Mouse (Mus musculus) MEL (cell line): ENCODE results near the gene Abcb10. TPM values are rescaled to one million over a fixed set of nuclear protein-coding genes. Genes with fewer than 3 reads are reported as not detected.

Experiments
- DNase-seq: peaks from one replicate; pipeline ENCODE4 v3.0.0; 2011; ENCODE audit warnings: low read depth, low spot score
- H3K27ac ChIP-seq: 2 replicates; pipeline ENCODE4 v1.5.1; 2012; ENCODE audit warnings: low read depth, mild to moderate bottlenecking, control low read depth, low read length, moderate library complexity; ENCODE audit not compliant: control insufficient read depth
- H3K27me3 ChIP-seq, 2 experiments: fragments of 150-350 bp in 1 of 2; sonication (generic) in 1 of 2; 2 replicates each; pipeline ENCODE4 v1.6.1; 2012; ENCODE audit warnings: low read length in 2 of 2, mild to moderate bottlenecking in 2 of 2, improper control_type of control experiment in 1 of 2, moderate library complexity in 1 of 2; ENCODE audit not compliant: insufficient read depth in 2 of 2, control insufficient read depth in 1 of 2
- H3K36me3 ChIP-seq, 2 experiments: 2 replicates each; pipeline ENCODE4 v1.6.1; 2012 to 2014; ENCODE audit warnings: low read length in 2 of 2, improper control_type of control experiment in 1 of 2, inconsistent platforms in 1 of 2, mild to moderate bottlenecking in 1 of 2; ENCODE audit not compliant: insufficient read depth in 2 of 2, control insufficient read depth in 1 of 2
- H3K4me1 ChIP-seq, 2 experiments: fragments of 150-350 bp in 1 of 2; sonication (generic) in 1 of 2; 2 replicates each; pipeline ENCODE4 v1.6.1; 2012; ENCODE audit warnings: low read length in 2 of 2, improper control_type of control experiment in 1 of 2, mild to moderate bottlenecking in 1 of 2; ENCODE audit not compliant: insufficient read depth in 2 of 2, control insufficient read depth in 1 of 2
- H3K4me3 ChIP-seq, 2 experiments: fragments of 150-350 bp in 1 of 2; sonication (generic) in 1 of 2; 2 replicates each; pipeline ENCODE4 v1.5.1; 2012; ENCODE audit warnings: low read depth in 2 of 2, low read length in 2 of 2, mild to moderate bottlenecking in 2 of 2, moderate library complexity in 2 of 2, control low read depth in 1 of 2, improper control_type of control experiment in 1 of 2; ENCODE audit not compliant: control insufficient read depth in 1 of 2, insufficient read depth in 1 of 2
- H3K79me2 ChIP-seq: 2 replicates; pipeline ENCODE4 v1.6.1; 2012; ENCODE audit warnings: mild to moderate bottlenecking, low read length, moderate library complexity; ENCODE audit not compliant: control insufficient read depth, poor library complexity, insufficient read depth
- H3K9ac ChIP-seq: 2 replicates; pipeline ENCODE4 v1.6.1; 2012; ENCODE audit warnings: low read depth, mild to moderate bottlenecking, control low read depth, low read length, moderate library complexity; ENCODE audit not compliant: control insufficient read depth, poor library complexity, severe bottlenecking
- H3K9me3 ChIP-seq: fragments of 150-350 bp; sonication (generic); replicated peaks from 2 replicates; pipeline ENCODE4 v1.6.1; 2012; ENCODE audit warnings: mild to moderate bottlenecking, low read length, improper control_type of control experiment, moderate library complexity; ENCODE audit not compliant: insufficient read depth
- CHD1 ChIP-seq: IDR thresholded peaks from 2 replicates; pipeline ENCODE4 v1.6.1; 2012; ENCODE audit warnings: low read depth, mild to moderate bottlenecking, inconsistent platforms, low read length, improper control_type of control experiment
- CHD2 ChIP-seq: IDR thresholded peaks from 2 replicates; pipeline ENCODE4 v1.6.1; 2011; ENCODE audit warnings: low read length, improper control_type of control experiment
- CTCF ChIP-seq, 3 experiments: IDR thresholded peaks in 2 of 3; conservative IDR thresholded peaks in 1 of 3; 2 replicates each; pipeline ENCODE4 v1.5.1; 2011 to 2012; ENCODE audit warnings: low read length in 3 of 3, low read depth in 2 of 3, mild to moderate bottlenecking in 2 of 3, improper control_type of control experiment in 1 of 3, inconsistent platforms in 1 of 3, mixed read lengths in 1 of 3, moderate library complexity in 1 of 3; ENCODE audit not compliant: control insufficient read depth in 1 of 3, insufficient read depth in 1 of 3, poor library complexity in 1 of 3, severe bottlenecking in 1 of 3
- E2F4 ChIP-seq: IDR thresholded peaks from 2 replicates; pipeline ENCODE4 v1.6.1; 2011; ENCODE audit warnings: low read depth, low read length, improper control_type of control experiment, borderline replicate concordance
- GATA1 ChIP-seq: IDR thresholded peaks from 2 replicates; pipeline ENCODE4 v1.6.1; 2011; ENCODE audit warnings: low read depth, low read length, improper control_type of control experiment
- MAFK ChIP-seq: IDR thresholded peaks from 2 replicates; pipeline ENCODE4 v1.6.1; 2011; ENCODE audit warnings: low read depth, mild to moderate bottlenecking, low read length, improper control_type of control experiment, borderline replicate concordance
- MAX ChIP-seq: IDR thresholded peaks from 2 replicates; pipeline ENCODE4 v1.6.1; 2011; ENCODE audit warnings: low read length, improper control_type of control experiment
- MAZ ChIP-seq: IDR thresholded peaks from 2 replicates; pipeline ENCODE4 v1.6.1; 2012; ENCODE audit warnings: low read depth, mild to moderate bottlenecking, inconsistent platforms, low read length, improper control_type of control experiment
- MYC ChIP-seq: IDR thresholded peaks from 2 replicates; pipeline ENCODE4 v1.6.1; 2011; ENCODE audit warnings: low read depth, mild to moderate bottlenecking, low read length, improper control_type of control experiment, moderate library complexity
- NRF1 ChIP-seq: IDR thresholded peaks from 2 replicates; pipeline ENCODE4 v1.6.1; 2014; ENCODE audit warnings: low read depth, mild to moderate bottlenecking, inconsistent platforms, low read length, improper control_type of control experiment, moderate library complexity; ENCODE audit not compliant: poor library complexity, insufficient read depth, severe bottlenecking
- POLR2A ChIP-seq, 2 experiments: IDR thresholded peaks; 2 replicates each; pipeline ENCODE4 v1.6.1; 2011 to 2012; ENCODE audit warnings: low read length in 2 of 2, mild to moderate bottlenecking in 2 of 2, control low read depth in 1 of 2, improper control_type of control experiment in 1 of 2, low read depth in 1 of 2, moderate library complexity in 1 of 2; ENCODE audit not compliant: control insufficient read depth in 1 of 2, insufficient read depth in 1 of 2, poor library complexity in 1 of 2
- POLR2AphosphoS2 ChIP-seq: IDR thresholded peaks from 2 replicates; pipeline ENCODE4 v1.6.1; 2011; ENCODE audit warnings: low read length, improper control_type of control experiment
- POLR2AphosphoS5 ChIP-seq: IDR thresholded peaks from 2 replicates; pipeline ENCODE4 v1.6.1; 2012; ENCODE audit warnings: low read depth, borderline replicate concordance, mild to moderate bottlenecking, inconsistent platforms, low read length, moderate library complexity, mixed read lengths
- SMC3 ChIP-seq: IDR thresholded peaks from 2 replicates; pipeline ENCODE4 v1.6.1; 2011; ENCODE audit warnings: low read depth, low read length, improper control_type of control experiment
- TAL1 ChIP-seq: IDR thresholded peaks from 2 replicates; pipeline ENCODE4 v1.6.1; 2012; ENCODE audit warnings: mild to moderate bottlenecking, inconsistent platforms, low read length, moderate library complexity, mixed read lengths
- TBP ChIP-seq: IDR thresholded peaks from 2 replicates; pipeline ENCODE4 v1.8.0; 2011; ENCODE audit warnings: low read depth, low read length, improper control_type of control experiment
- TCF12 ChIP-seq: IDR thresholded peaks from 2 replicates; pipeline ENCODE4 v1.6.1; 2014; ENCODE audit warnings: low read depth, mild to moderate bottlenecking, inconsistent platforms, low read length, improper control_type of control experiment, moderate library complexity
- UBTF ChIP-seq: IDR thresholded peaks from 2 replicates; pipeline ENCODE4 v1.6.1; 2012; ENCODE audit warnings: low read depth, mild to moderate bottlenecking, inconsistent platforms, low read length, improper control_type of control experiment, moderate library complexity, borderline replicate concordance; ENCODE audit not compliant: insufficient read depth
- USF1 ChIP-seq: IDR thresholded peaks from 2 replicates; pipeline ENCODE4 v1.6.1; 2014; ENCODE audit warnings: low read depth, mild to moderate bottlenecking, inconsistent platforms, low read length, improper control_type of control experiment, moderate library complexity
- ZMIZ1 ChIP-seq: IDR thresholded peaks from 2 replicates; pipeline ENCODE4 v1.6.1; 2012; ENCODE audit warnings: low read depth, mild to moderate bottlenecking, inconsistent platforms, low read length, improper control_type of control experiment, moderate library complexity
- ZNF384 ChIP-seq: IDR thresholded peaks from 2 replicates; pipeline ENCODE4 v1.6.1; 2012; ENCODE audit warnings: low read depth, mild to moderate bottlenecking, inconsistent platforms, low read length, improper control_type of control experiment
- polyA plus RNA-seq, 2 experiments: library from polyadenylated mRNA; stranded (reverse) in 1 of 2; unstranded in 1 of 2; fragments of >175 nt in 1 of 2; fragments of >200 nt in 1 of 2; gene quantifications; 2 replicates each; pipeline versions ENCODE4 v1.2.1 to v1.2.4; 2012; ENCODE audit warnings: low replicate concordance in 2 of 2, low read depth in 1 of 2; ENCODE audit not compliant: insufficient read length in 2 of 2, insufficient read depth in 1 of 2, missing spikeins in 1 of 2
- total RNA-seq: library from RNA; depleted of rRNA; stranded (reverse); fragments of 300-350 nt; gene quantifications from 2 replicates; pipeline ENCODE4 v1.2.3, GENCODE M21; 2012

Abcb10 gene
- total and polyA plus RNA-seq, 3 experiments, result 32.6 to 37.8 (median 33.7) TPM

- no peak for TF ChIP-seq CHD1
- TF ChIP-seq MAFK, result no peak; the same call in 1 of the 2 replicates
- no peak for TF ChIP-seq USF1
- TF ChIP-seq MAX, result peak; percentile 38; the same call in 1 of the 2 replicates
Observed at GRCm38 (mm10) chr8:123990277-123991049, 7.5 kb upstream of the Abcb10 start (continued).

GRCm38 (mm10) chr8:123989128-123989527 lies 6.2 kb upstream of the Abcb10 start:
- DNase-seq, result no peak
- Histone ChIP-seq H3K27me3 (no peaks in the 10 kb centered on the region), H3K27ac (peak overlapping the region; percentile 95), H3K9ac (peak overlapping the region; percentile 53), H3K4me3 (peak overlapping the region in 1 of 2 experiments; percentile 14; a peak in 2 of 4 replicates), H3K36me3 (peaks cover 0 to 27% of the 10 kb centered on the region in 2 experiments; a peak in 2 of 4 replicates), H3K79me2 (no peaks in the 10 kb centered on the region), H3K4me1 (peaks cover 20 to 33% of the 10 kb centered on the region in 2 experiments)
- no peak for TF ChIP-seq ZNF384
- TF ChIP-seq SMC3, result no peak
- TF ChIP-seq ZMIZ1, result no peak
- 0 out of 2 replicates have a peak, but pooled peaks have one; percentile 19 for TF ChIP-seq GATA1
- TF ChIP-seq POLR2AphosphoS5, result no peak
- no peak for TF ChIP-seq TBP
- no peak for TF ChIP-seq UBTF
- TF ChIP-seq MAX, result no peak
- TF ChIP-seq POLR2A (IDR thresholded peaks at IDR 0.05; ENCODE audit: control insufficient read depth in 1 of 2, insufficient read depth in 1 of 2, low read depth in 1 of 2, low read length in 2 of 2, poor library complexity in 1 of 2), result no peak
- no peak for TF ChIP-seq TCF12
- no peak for TF ChIP-seq MYC
- no peak for TF ChIP-seq NRF1
- no peak for TF ChIP-seq CTCF (IDR thresholded peaks at IDR 0.05 in 2 of 3, conservative IDR thresholded peaks at IDR 0.05 in 1 of 3; ENCODE audit: control insufficient read depth in 1 of 3, insufficient read depth in 1 of 3, low read depth in 2 of 3, low read length in 3 of 3, poor library complexity in 1 of 3, severe bottlenecking in 1 of 3)
- TF ChIP-seq MAZ, result no peak
- no peak for TF ChIP-seq POLR2AphosphoS2
- no peak for TF ChIP-seq TAL1
- TF ChIP-seq CHD2, result no peak
- peak; percentile 17; the same call in 1 of the 2 replicates for TF ChIP-seq E2F4
- TF ChIP-seq, all 39 proteins: peak for 2
- no peaks in the 10 kb centered on the region for H3K9me3 ChIP-seq
